Mouse (Mus musculus): ENCODE measurements at regions not wholly inside any gene's neighbourhood (a gene's known extent, or its start where the extent isn't known, plus 50 kb on each side); places are given as distances from the start of the nearest gene placed in this dataset.
A peak's percentile ranks its signal among the peaks of the same experiment; 100 is the strongest.

DNA sequence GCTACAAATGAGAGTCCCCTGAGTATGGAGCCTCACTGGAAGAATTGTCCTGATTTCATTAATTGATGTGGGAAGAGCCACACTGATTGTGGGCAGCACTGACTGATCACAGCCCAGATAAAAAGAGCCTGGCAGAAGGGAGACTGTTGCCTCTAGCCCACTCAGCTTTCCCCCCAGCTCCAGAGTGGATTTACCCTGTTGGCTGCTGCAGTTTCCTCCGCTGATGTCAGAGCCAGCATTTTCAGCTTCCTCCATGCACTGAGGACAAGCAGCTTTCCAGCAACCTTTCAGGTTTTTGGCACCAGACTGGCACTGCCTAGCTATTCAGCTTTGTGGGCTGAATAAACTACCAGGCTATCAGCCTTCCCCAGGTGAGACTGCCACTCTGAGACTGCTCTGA lies 65.9 kb upstream of the Man1a2 start:
- Histone ChIP-seq H3K27me3 (ENCODE audit: control insufficient read depth, insufficient read depth, low read length) (no peaks in the 10 kb centered on the region), H3K9me3 (ENCODE audit: control insufficient read depth, low read length) (no peaks in the 10 kb centered on the region), H3K4me1 (ENCODE audit: control insufficient read depth, insufficient read depth, low read length) (no peaks in the 10 kb centered on the region), H3K36me3 (ENCODE audit: control insufficient read depth, insufficient read depth, low read length) (no peaks in the 10 kb centered on the region), H3K4me3 (replicated peaks; ENCODE audit: low read depth, low read length) (no peak overlapping the region), H3K27ac (replicated peaks; ENCODE audit: low read depth, low read length) (no peak overlapping the region), H3K4me2 (ENCODE audit: low read length) (no peak overlapping the region), H3K9ac (replicated peaks; ENCODE audit: low read length) (no peak overlapping the region)
- ATAC-seq (ENCODE audit: low FRiP score, low TSS enrichment) (no peak), DNase-seq (no peak)
- 94% methylated on average over 1 of the region's 1 CpGs for WGBS

DNA sequence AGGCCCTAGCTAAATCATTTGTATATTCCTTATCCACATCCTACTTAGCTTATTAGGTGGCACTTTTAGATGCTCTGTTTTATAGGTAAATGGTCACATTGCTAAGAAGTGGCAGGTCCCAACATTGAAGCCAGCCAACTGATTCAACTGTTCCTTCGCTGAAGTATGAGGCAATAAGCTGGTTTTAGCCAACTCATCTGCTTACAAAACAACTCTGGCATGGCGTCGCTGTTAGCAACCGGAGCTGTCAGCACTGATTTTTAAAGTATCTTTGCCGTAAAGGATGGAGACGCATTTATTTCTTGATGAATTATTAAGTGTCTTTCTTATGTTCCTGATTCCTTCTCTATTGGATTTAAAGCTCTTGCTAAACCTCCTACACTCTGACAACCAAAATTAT lies 63.4 kb upstream of the Man1a2 start:
- no peak for DNase-seq
- Histone ChIP-seq H3K4me3 (replicated peaks; ENCODE audit: low read depth, low read length) (no peak overlapping the region), H3K9me3 (ENCODE audit: control insufficient read depth, low read length) (no peaks in the 10 kb centered on the region), H3K27me3 (ENCODE audit: control insufficient read depth, insufficient read depth, low read length) (no peaks in the 10 kb centered on the region), H3K4me2 (ENCODE audit: low read length) (no peak overlapping the region), H3K36me3 (ENCODE audit: control insufficient read depth, insufficient read depth, low read length) (no peaks in the 10 kb centered on the region), H3K27ac (replicated peaks; ENCODE audit: low read depth, low read length) (no peak overlapping the region), H3K9ac (replicated peaks; ENCODE audit: low read length) (no peak overlapping the region), H3K4me1 (ENCODE audit: control insufficient read depth, insufficient read depth, low read length) (no peaks in the 10 kb centered on the region)
- ATAC-seq (ENCODE audit: low FRiP score, low TSS enrichment) = no peak
- 76% methylated on average over 6 of the region's 6 CpGs for WGBS

DNA sequence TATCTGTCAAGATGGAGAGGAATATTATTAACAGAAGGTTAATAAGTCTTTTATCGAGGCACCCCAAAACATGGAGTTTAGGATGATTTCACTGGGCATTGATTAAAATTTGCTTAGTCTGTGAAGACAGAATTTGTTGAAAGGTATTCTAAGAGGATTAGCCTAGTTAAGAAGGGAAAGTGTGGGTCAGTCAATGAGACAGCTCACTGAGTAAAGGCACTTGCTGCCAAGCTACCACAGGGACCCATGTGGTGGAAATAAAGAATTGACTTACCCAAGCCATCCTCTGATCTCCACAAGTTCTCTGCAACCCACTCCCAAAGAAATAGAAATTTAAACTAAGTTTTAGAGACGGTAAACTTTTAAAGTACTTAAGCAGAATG lies 63.0 kb upstream of the Man1a2 start:
- ATAC-seq (ENCODE audit: low FRiP score, low TSS enrichment) = no peak
- H3K9me3 ChIP-seq (ENCODE audit: control insufficient read depth, low read length) = no peaks in the 10 kb centered on the region
- WGBS = 78% methylated on average over 2 of the region's 2 CpGs

DNA sequence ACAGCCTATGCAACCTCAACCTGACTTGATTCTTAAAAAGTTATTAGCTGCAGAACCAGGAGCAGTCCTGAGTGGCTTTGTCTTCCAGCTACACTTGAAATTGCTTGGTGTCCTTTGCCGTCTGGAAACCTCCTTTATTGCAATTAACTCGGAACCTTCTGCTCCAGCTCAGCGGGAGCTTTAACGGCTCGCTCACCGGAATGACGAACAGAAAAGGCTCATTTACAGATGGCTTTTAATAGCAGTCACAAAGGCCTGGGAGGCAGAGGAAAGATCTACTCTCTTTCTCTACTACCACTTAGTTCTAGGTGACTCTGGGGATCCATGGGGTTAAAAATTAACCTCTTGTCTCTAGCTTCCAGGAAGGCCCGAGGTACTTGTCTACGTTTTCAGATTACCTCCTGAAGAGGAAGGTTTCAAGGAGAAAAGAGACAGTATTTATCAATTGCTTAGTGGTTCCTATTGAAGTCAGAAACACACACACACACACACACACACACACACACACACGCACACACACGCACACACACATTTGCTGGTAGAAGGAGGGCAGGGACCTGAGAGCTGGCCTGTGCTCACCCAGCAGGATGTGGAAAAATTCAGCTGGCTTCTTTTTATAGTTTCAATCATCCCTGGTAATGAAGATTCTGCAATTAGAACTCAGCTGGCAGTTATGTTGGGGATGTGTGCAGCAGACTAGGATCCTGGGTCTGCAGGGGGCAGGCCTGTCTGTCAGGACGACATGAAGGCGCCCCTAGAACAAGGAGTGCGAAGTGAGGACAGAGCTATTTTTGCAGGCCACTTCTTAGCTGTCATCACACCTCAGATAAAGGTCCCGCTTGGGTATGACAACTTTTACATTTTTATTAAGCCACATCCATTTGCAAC lies 62.4 kb upstream of the Man1a2 start:
- Histone ChIP-seq H3K27me3 (ENCODE audit: control insufficient read depth, insufficient read depth, low read length) (no peaks in the 10 kb centered on the region), H3K4me1 (ENCODE audit: control insufficient read depth, insufficient read depth, low read length) (no peaks in the 10 kb centered on the region), H3K9me3 (ENCODE audit: control insufficient read depth, low read length) (no peaks in the 10 kb centered on the region), H3K4me3 (replicated peaks; ENCODE audit: low read depth, low read length) (no peak overlapping the region), H3K36me3 (ENCODE audit: control insufficient read depth, insufficient read depth, low read length) (no peaks in the 10 kb centered on the region), H3K4me2 (ENCODE audit: low read length) (no peak overlapping the region), H3K27ac (replicated peaks; ENCODE audit: low read depth, low read length) (no peak overlapping the region; the same call in 1 of the 2 replicates), H3K9ac (replicated peaks; ENCODE audit: low read length) (no peak overlapping the region)
- DNase-seq (peak; percentile 29), ATAC-seq (ENCODE audit: low FRiP score, low TSS enrichment) (no peak)
- 54% methylated on average over 15 of the region's 15 CpGs for WGBS

More for the DNA sequence above, 63.0 kb upstream of the Man1a2 start:
- H3K27ac ChIP-seq (replicated peaks; ENCODE audit: low read depth, low read length) = no peak overlapping the region
- H3K27me3 ChIP-seq (ENCODE audit: control insufficient read depth, insufficient read depth, low read length) = no peaks in the 10 kb centered on the region
- H3K36me3 ChIP-seq (ENCODE audit: control insufficient read depth, insufficient read depth, low read length) = no peaks in the 10 kb centered on the region
- H3K4me1 ChIP-seq (ENCODE audit: control insufficient read depth, insufficient read depth, low read length) = no peaks in the 10 kb centered on the region
- no peak overlapping the region for H3K4me3 ChIP-seq (replicated peaks; ENCODE audit: low read depth, low read length)
- DNase-seq = no peak
- H3K9ac ChIP-seq (replicated peaks; ENCODE audit: low read length) = no peak overlapping the region
- H3K4me2 ChIP-seq (ENCODE audit: low read length) = no peak overlapping the region

DNA sequence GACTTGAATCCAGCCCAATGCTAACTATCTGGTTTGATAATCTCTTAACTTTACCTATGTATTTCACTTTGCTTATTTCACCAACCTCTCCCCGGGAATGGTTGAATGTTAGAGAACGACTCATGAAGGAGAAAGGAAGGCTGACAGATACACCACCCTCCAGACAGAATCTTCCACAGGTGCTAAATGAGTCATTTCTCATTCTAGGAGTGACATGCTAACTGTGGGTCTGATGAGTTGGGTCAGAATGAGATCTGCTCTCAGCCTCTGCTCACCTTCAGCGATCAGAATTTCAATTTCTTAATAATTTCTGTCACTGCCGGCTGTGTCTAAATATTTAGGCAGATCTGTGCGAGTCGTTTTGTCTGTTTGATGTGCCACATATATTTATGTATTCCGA lies 52.4 kb upstream of the Man1a2 start:
- H3K9me3 ChIP-seq (ENCODE audit: control insufficient read depth, low read length) = no peaks in the 10 kb centered on the region
- no peak for DNase-seq
- 94% methylated on average over 7 of the region's 7 CpGs for WGBS
- no peak overlapping the region for H3K4me2 ChIP-seq (ENCODE audit: low read length)
- no peaks in the 10 kb centered on the region for H3K4me1 ChIP-seq (ENCODE audit: control insufficient read depth, insufficient read depth, low read length)
- no peak overlapping the region for H3K27ac ChIP-seq (replicated peaks; ENCODE audit: low read depth, low read length)
- no peaks in the 10 kb centered on the region for H3K36me3 ChIP-seq (ENCODE audit: control insufficient read depth, insufficient read depth, low read length)
- H3K4me3 ChIP-seq (replicated peaks; ENCODE audit: low read depth, low read length) = no peak overlapping the region
- no peak for ATAC-seq (ENCODE audit: low FRiP score, low TSS enrichment)
- H3K27me3 ChIP-seq (ENCODE audit: control insufficient read depth, insufficient read depth, low read length) = no peaks in the 10 kb centered on the region
- H3K9ac ChIP-seq (replicated peaks; ENCODE audit: low read length) = no peak overlapping the region

DNA sequence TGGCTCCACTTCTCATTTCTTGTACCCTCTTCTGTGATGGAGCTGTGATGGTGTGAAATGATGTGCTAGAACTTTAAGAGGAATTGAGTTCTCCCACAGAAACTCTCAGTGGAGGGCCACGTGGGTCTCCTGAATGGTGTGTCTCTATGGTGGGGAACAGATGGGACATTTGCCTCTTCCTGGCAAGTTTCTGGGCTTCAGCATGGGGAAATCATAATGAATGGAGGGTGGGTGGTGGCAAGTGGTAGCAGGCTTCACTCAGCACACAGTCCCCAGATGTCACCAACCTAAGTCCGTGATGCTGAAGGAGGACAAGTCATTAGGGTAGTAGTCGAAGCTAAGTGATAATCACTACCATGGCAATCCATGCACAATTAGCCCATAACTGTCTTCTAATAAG lies 51.2 kb upstream of the Man1a2 start:
- Histone ChIP-seq H3K27ac (replicated peaks; ENCODE audit: low read depth, low read length) (no peak overlapping the region), H3K9ac (replicated peaks; ENCODE audit: low read length) (no peak overlapping the region), H3K36me3 (ENCODE audit: control insufficient read depth, insufficient read depth, low read length) (no peaks in the 10 kb centered on the region), H3K4me1 (ENCODE audit: control insufficient read depth, insufficient read depth, low read length) (no peaks in the 10 kb centered on the region), H3K9me3 (ENCODE audit: control insufficient read depth, low read length) (no peaks in the 10 kb centered on the region), H3K4me3 (replicated peaks; ENCODE audit: low read depth, low read length) (no peak overlapping the region), H3K4me2 (ENCODE audit: low read length) (no peak overlapping the region), H3K27me3 (ENCODE audit: control insufficient read depth, insufficient read depth, low read length) (no peaks in the 10 kb centered on the region)
- WGBS = 91% methylated on average over 3 of the region's 3 CpGs
- ATAC-seq (ENCODE audit: low FRiP score, low TSS enrichment) (no peak), DNase-seq (no peak)
